Mouse (Mus musculus) adrenal gland, adult 10 weeks (tissue): ENCODE data around the gene Vmn1r123. TPM values are rescaled to one million over a fixed set of nuclear protein-coding genes. Genes with fewer than 3 reads are reported as not detected.

Experiments
- polyA plus RNA-seq: library from polyadenylated mRNA; stranded (reverse); fragments of 350-450 nt; fragmentation: Illumina TruSeq; extraction: RNeasy Lipid Tissue Mini Kit (QIAGEN cat#74804); gene quantifications from one replicate; pipeline ENCODE4 v1.2.3, GENCODE M21; 2014; ENCODE audit warnings: low read depth, low replicate concordance

The Vmn1r123 gene
- polyA plus RNA-seq = not detected

GRCm38 (mm10) chr7:21161885-21162284 lies at the start of gene Vmn1r123:
TSS of gene Vmn1r123 (plus strand) at chr7:21162185.

GRCm38 (mm10) chr7:21134028-21134427 lies 28.0 kb upstream of the Vmn1r123 start, which contains the start of gene Vmn1r122:
TSS of gene Vmn1r122 (minus strand) at chr7:21134128.

GRCm38 (mm10) chr7:21190323-21190722 lies 28.3 kb downstream of the Vmn1r123 start, which contains the start of gene Gm5157:
TSS of gene Gm5157 (minus strand) at chr7:21190423.

Other genes starting within 250 kb of the Vmn1r123 start
- not detected for gene Vmn1r118, start 249.8 kb upstream of the Vmn1r123 start, polyA plus RNA-seq
- not detected for gene Vmn1r119, start 149.7 kb upstream of the Vmn1r123 start, polyA plus RNA-seq
- not detected for gene Vmn1r120, start 108.4 kb upstream of the Vmn1r123 start, polyA plus RNA-seq
- not detected for gene Vmn1r121, start 63.7 kb upstream of the Vmn1r123 start, polyA plus RNA-seq
- gene Vmn1r122, start 28.1 kb upstream of the Vmn1r123 start, polyA plus RNA-seq = not detected
- gene Gm5157, start 28.2 kb downstream of the Vmn1r123 start, polyA plus RNA-seq = not detected
- not detected for gene Vmn1r124, start 98.4 kb downstream of the Vmn1r123 start, polyA plus RNA-seq
- not detected for gene Vmn1r125, start 110.0 kb downstream of the Vmn1r123 start, polyA plus RNA-seq
- not detected for gene Vmn1r126, start 139.3 kb downstream of the Vmn1r123 start, polyA plus RNA-seq
- not detected for gene Vmn1r127, start 157.7 kb downstream of the Vmn1r123 start, polyA plus RNA-seq
- gene Vmn1r128, start 187.2 kb downstream of the Vmn1r123 start, polyA plus RNA-seq = not detected
- gene Vmn1r129, start 199.1 kb downstream of the Vmn1r123 start, polyA plus RNA-seq = not detected